Mouse (Mus musculus): ENCODE results near the gene Gstm6.
A peak's percentile ranks its signal among the peaks of the same experiment; 100 is the strongest.
"Not testable (repeated sequence)": the region's sequence is repeated elsewhere in the genome, so short reads cannot be mapped to it uniquely, and the experiment has no call there.

The Gstm6 gene

DNA sequence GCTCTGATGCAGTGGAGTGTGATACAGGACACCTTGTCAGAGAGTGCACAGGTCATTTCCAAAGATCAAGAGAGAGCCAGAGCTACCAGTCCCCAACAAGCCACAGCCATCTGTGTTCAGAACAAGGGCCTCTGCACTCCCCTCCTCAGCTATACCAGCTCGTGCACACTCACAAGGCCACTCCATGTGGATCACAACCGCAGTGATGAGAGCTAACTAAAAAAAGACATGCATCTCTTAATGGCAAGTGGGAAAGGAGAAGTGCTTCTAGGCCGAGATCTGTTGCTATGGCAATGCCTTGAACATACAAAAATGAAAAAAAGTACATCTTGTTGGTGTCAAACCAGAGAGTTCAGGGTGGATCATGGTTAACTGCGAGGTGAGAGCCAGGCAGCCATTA lies 3.7 kb downstream of the Gstm6 start:
- DNase-seq: no peak

DNA sequence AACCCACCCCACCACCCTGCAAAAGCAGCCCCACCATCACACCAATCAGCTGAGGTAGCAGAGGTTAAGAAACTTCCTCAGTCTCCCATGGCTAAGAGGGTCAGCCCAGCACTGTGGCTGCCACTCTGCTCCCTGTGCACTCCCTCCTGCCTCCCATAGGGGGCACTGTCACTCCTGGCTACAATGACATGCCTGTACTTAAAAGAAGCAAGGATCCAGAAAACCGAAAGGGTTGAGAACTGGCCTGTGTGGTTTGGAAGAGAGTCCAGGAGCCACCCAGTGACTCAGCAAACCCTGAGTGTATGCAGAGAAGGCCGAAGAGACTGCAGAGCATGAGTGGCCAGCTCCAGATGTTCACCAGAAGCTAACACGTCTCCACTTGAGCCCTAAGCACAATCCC lies 4.1 kb downstream of the Gstm6 start:
- DNase-seq: peak; percentile 57

DNA sequence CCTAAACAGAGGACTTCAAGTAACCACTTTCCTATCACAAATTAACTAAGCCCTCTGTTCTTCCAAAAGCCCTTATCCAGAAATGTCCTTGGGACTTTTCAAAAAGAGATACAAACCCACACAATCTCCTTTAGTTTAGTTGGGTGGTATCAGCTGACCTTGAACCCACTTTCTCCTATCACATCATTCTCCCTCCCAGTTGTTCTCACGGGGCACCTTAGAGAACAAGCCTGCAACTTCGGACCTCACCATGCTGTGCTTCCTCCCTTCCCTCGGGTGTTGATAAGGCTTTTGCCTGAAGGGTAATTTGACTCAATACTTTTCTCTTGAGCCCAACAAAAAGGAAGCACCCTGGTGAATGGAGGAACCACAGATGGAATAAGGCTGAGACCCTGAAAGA lies 7.7 kb downstream of the Gstm6 start:
- no peak for DNase-seq

DNA sequence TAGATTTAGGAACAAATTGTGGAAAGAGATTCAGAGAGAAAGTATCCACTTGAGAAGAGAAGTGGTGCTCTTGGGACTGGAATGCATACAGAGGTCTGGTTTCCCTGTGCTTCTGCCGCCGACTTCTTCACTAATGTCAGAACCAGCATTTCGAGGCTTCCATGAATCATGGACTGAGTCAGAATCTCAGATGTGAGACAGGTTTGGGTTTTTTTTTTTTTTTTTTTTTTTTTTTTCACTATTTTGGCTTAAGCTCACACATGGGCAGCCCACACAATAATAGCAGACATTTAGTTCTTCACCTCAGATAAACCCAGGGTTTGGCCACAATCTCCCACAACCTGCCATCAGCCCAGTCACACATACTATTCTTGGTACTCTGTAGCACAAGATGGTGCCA lies 8.3 kb downstream of the Gstm6 start:
- DNase-seq: no peak

DNA sequence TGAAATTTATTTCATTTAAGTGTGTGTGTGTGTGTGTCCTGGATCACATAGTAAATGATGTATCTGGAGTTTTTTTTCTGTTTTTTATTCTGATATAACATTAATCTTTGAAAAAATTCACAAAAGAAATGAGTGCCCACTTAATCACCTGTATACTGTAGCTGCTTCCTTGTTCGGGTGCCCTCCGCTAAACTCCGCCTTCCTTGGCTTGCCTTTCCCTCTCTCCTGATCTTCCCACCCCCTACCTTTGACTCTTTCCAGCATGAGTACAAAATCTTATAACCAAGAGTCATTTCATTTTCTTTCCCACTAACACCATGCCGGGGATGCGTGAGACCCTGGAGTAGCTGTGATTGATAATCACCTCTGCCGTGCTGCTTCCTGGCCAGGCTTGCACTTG lies 11.4 kb downstream of the Gstm6 start:
- no peak for DNase-seq

DNA sequence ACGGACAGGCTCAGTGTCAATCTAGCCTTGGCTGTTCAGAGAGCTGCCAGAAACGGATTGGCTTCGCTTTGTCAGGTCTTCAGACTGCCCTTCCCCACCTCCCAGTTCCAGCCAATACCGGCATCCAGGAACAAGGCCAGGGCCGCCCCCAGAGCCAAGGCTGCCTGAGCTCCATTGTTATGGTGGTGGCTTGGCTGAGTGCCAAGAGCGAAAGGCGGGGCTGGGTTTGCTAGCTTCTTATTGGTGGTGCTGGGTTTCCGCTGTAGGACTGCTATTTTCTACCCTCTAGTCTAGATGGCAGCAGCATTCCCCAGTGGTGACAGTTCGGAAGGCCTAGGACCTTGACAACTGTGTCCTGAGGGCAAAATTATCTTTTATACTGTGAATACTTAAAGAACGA lies 11.9 kb downstream of the Gstm6 start, which contains the start of gene Gstm7:
Gstm7 (minus strand) TSS at position 148 of the 400 bp plus-strand sequence.
- peak; percentile 90 for DNase-seq

DNA sequence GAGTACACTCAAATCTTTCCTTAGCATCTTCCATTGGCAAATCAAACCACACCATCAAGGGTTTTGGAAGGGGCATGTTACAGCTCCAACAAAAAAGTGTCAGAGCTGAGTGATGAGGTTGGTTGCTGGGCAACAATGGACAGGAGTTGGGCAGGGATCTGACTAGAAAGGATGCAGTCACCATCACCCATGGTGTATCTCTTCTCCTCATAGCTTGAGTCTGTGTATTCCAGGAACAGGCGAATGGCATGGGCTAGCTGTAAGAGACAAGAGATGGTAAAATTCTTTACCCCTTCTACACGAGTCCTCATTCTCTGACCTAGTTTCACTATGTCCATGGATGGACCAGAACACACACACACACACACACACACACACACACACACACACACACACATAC lies 12.4 kb downstream of the Gstm6 start:
- DNase-seq: no peak

DNA sequence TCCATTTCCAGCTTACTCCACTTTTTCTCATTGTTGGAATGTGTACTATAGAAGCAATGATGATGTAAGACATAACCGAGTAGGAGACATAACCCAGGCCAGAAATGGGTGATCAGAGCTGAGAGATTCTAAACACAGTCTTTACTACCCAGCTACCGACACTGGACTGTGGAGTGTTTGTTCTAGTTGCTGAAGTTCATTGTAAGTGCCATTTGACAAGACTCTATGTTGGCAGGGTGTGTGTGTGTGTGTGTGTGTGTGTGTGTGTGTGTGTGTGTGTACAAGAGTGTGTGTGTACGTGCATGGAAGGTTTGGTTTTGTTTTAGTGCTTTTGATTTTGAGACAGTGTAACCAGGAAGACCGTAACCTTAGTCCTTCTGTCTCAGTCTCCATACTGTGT lies 13.8 kb downstream of the Gstm6 start:
- DNase-seq: no peak

DNA sequence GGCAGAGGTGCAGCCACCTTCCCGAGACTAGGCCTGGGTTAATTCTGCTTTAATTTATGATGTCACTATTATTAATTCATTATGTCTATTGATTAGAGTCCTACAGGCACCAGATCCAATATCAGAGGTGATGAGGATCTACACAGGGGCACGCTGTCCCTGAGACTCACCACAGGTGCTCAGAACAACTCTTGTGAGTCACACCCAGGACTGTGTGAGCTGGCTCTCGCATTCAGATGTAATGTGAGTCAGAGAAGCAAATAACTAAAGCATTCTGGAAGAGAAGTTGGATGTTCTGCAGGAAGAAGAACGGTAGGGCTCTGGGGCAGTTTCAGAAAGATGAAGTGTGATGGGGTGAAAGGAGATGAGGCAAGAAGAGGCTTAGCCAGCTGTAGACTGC lies 14.3 kb downstream of the Gstm6 start:
- no peak for DNase-seq

DNA sequence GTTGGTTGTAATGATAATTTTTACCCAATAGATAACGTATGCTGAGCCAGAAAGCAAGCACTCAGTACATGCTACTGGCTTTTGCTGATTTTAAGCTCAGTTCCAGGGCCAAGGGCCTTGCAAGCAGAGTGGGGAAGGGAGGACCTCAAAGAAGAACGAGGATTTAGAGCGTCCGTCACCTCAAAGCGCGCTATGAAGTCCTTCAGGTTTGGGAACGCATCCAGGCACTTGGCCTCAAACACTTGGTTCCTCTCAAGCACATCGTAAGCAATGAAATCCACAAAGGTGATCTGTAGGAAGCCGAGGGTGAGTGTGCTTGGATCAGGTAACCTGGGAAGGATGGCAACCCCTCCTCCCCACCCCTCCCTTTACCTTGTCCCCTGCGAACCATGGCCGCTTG lies 14.9 kb downstream of the Gstm6 start:
- DNase-seq: no peak

DNA sequence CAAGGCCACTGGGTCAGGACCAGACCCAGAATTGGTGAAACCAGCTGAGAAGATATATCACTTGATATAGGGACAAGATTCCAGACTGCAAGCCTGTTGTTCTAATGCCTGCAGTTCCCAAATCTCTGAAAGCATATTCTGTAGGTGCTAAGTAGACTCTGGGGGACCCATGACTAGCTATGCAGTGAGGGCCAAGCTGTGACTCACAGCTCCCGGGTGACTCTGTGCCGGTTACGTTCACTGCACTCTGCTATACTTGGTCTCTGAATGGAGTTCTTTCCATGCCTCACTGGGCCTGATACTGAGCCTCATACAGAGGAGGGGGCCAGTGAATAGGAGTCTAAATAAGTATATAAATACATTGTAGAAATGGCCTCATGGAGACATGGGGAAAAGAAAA lies 15.7 kb downstream of the Gstm6 start:
- DNase-seq: no peak

DNA sequence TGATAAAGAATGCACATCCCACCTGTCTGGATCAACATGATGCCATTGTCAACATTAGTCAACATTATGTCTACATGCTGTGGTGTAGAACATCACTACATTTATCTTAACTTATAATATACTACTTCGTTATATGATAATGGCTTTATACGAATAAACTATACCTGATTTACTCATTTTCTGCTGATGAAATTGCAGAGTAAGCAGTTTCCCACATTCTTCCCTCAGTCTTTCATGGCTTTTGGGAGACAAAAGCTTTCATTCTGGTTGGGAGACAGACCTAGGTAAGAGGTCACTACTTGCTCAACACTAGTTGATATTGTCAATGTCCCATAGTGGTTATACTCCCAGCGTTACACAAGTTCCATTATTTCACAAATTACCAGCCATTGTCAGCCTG lies 18.2 kb downstream of the Gstm6 start:
- no peak for DNase-seq

DNA sequence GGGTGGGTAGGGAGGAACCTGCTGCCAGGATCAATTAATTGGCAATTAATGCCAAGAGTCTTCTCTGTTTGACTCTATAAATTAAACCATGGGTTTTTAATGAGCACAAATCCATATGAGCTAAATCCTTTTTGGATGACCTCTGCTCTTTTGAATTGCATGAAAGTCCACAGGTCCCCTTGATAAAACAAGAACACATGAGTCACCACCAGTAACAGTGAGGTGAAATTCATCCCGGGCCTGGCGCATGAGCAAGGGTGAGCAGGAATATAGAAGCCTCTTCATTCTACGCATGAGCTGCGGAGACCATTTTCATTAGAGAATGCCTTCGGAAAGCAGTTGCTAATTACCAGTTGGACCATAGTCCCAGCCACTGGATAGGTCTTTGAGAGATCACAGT lies 23.2 kb downstream of the Gstm6 start:
- no peak for DNase-seq

DNA sequence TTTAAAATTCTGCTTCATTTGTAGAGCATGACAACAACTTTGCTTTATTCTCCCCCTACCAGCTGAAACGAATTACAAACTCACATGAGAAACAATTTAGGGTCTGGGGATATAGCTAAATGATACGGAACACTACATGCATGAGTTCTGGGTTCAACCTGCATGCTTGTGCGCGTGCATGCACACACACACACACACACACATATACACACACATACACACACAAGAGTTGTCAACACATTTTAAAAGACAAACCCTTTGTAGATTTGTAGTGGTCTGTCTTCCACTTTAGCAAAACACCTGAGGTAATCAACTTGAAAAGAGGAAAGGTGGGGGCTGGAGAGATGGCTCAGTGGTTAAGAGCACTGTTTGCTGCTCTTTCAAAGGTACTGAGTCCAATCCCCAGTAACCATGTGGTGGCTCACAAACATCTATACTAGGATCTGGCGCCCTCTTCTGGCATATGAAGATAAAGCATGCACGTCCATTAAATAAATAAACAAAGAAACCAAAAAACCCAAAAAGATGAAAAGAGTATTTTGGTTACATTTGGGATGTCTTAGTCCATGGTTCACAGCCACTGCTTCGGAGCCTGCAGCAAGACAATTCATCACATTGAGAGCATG lies 25.7 kb downstream of the Gstm6 start:
- DNase-seq: peak; percentile 45

DNA sequence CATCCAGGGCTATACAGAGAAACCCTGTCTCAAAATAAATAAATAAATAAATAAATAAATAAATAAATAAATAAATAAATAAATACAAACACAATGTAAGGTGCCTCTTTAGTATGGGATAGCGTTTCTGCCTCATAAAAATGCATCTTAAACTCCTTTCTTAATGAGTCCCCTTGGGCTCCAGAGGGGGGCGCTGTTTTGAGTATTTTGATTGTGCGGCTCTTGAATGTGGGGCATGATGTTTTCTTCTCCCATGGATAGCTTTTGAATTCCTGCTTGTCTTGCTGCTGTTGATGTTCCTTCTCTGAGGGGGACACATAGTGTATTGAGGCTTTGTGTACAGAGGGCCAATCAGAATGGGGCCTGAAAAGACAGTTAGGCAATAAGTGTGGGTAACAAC lies 26.5 kb downstream of the Gstm6 start:
- DNase-seq: no peak

DNA sequence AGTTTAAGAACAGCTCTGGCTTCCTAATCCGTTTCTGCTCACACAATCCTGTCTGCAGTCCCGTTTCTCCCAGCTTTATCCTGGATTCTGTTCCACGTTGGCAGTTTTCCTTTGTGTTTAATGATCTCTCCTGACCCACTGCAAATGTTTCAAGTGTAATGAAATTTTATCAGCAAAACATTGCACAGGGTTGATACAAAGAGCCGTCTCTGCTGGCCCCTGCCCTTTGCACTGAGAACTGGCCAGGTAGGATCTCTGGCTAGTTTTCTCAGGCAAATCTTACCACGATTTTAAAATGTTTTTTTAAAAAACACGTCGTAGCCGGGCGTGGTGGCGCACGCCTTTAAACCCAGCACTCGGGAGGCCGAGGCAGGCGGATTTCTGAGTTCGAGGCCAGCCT lies 26.9 kb downstream of the Gstm6 start:
- no peak for DNase-seq

DNA sequence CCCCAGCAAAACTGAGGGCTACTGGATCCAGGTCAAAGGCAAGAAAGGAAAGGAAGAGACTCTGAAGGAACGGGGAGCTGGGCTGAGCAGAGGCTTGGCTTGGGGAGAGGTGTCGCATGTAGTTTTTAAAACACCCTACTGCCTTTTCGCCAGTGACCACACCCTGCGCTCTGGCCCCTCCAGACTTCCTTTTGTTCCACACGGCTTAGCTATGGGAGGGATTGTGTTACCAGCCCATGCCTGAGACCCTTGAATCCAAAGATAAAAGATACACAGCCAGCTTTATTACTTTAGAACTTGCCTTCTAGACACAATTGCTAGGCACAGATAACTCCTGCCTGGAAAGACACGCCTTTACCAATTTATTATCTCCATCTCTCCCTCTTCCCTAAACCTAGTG lies 37.6 kb downstream of the Gstm6 start:
- peak; percentile 12 for DNase-seq

DNA sequence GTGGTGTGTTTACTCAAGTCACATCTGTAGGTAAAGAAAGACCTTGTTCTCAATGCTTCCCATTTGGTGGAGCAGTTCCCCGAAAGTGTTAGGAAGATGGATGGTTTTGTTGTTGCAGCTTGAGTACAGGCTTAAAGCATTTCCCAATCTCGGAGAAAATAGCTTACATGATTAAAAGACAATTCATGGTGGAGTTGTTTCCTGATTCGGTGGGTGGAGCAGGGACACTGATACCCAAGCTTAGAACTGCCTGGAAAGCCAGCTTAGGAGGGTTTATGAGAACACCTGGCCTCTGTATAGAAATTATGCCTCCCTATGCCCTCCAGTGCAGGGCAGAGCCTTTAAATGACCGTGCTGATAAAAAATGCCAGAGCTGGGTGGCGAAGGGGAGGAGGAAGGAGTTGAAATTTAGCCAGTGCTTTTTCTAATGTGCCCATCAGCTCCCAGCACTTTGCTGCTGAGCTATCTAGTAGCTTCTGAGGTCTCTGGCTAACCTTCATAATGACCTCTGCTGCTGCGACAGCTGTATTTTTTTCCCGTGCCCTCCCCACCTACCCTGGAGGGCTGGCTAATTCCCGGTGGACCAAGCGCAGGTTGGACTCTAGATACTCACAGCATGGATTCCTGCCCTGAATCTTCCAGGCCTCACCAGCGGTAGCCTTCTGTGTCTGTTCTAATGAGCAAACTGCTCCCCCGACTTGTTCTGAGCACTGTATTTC lies 42.4 kb downstream of the Gstm6 start:
- no peak for DNase-seq

DNA sequence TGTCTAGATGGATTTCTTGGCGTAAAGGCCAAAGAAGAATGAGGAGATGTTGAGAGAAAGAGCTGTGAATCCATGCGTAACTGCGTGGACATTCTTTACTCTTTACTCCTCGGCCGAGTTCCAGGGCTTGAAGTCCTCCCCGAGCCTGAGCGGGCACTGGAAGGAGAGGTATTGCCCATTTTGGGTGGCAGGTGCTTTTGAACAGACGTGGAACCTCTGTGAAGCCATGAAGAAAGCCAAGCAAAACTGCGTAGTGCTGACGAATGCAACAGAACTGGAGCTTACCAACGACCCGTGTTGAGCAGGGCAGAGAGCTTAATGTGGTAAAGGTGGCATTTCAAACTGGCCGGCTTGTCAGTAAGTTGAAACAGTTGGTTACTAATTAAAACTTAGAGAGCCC lies 44.9 kb downstream of the Gstm6 start:
- DNase-seq: no peak

DNA sequence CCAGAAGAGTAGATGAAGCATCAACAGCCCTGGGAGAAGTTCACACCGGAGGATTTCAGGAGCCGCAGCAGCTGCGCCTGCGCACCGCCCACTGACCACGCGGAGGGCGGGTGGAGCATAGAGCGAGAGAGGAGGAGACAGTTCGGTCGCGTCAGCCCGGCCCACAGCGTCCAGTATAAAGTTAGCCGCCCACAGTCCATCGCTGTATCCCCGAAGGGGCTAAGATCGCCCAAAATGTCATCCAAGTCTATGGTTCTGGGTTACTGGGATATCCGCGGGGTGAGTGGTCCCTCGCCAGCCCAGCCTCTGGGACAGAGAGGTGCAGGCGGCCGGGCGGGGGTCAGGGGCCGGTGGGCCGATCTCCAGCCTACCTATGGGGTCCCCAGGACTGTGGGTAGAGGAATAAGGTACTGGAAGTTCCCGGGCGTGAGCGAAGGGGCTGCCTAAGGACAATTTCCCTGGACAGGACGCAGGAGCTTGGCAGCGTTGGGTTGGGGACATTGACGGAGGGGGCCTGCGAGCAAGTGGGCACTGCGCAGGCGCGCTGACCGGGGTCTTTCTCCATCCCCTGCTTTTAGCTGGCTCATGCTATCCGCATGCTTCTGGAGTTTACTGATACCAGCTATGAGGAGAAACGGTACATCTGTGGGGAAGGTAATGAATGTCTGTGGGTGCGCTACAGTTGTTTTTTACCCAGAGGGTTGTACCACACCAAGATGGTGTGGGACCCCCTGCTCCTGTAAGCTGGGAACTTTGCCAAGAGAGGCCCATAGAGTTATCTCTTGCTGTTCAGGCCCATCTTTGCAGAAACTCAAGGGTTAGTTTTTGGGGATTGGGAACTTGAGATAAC lies 47.6 kb downstream of the Gstm6 start, which contains the start of gene Gstm5:
Gstm5 (plus strand) TSS at position 102 of the 850 bp plus-strand sequence.
- peak; percentile 90 for DNase-seq

DNA sequence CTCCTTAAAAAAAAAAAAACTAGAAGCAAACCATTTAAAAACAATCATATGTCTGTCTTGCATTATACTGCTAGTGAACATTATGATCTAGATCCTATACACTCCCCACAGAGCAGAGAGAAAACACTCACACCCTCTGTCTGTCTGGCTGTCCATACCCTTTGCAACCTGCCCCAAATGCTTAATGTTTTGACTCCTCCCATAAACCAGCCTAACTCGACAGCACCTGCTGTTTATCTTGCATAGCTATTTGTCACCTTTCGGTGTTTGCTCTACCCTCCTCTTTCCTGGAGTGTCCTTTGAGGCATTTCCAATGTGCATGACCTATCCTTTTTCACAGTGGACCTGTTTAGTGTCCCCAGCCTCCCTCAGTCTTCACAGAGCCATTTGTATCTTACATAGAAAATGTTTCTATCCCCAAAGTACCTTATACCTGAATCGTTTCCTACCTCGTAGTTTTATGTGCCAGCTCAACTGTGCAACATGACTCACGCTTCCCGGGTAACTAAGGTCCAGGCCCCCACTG lies 48.3 kb downstream of the Gstm6 start:
- DNase-seq: peak; percentile 16

DNA sequence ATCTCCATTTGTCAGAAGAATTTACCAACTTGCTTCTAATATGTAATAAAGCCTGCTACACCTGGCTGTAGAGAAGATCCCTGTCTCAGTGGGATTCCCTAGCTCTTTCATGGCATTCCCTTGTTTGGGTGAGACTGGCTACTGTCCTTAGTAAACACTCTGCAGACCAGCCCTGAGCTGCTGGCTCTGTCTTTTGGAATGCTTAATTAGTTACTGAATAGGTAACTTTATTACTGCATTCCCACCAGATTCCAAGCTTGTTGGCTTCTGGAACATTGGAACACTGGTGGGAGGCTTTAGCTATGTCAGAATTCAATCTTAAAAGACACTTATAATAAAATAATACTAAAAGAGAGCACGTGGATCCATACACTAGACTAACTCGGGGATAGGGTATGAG lies 54.3 kb downstream of the Gstm6 start:
- DNase-seq: not testable (repeated sequence)

Measured in liver (tissue).